Mouse (Mus musculus) embryo, embryonic 11.5 days (tissue): Measurements from ENCODE around the gene Nop53.
"Not testable (repeated sequence)": the region's sequence is repeated elsewhere in the genome, so short reads cannot be mapped to it uniquely, and the experiment has no call there.

Experiments used
- DNase-seq: peaks from one replicate; pipeline ENCODE4 v3.0.0-alpha.2; 2012; ENCODE audit warnings: low read depth, low spot score

Gene Nop53

GRCm38 (mm10) chr7:15920645-15921190, 25.2 kb downstream of the Nop53 start:
- DNase-seq: no peak

- DNase-seq: no peak
These were observed 25.9 kb downstream of the Nop53 start for GRCm38 (mm10) chr7:15919947-15920346.

- DNase-seq: no peak
These were observed 27.5 kb downstream of the Nop53 start for GRCm38 (mm10) chr7:15918371-15918770.

- DNase-seq: no peak
These were observed 28.9 kb downstream of the Nop53 start for GRCm38 (mm10) chr7:15916996-15917395.

- DNase-seq: no peak
These were observed 29.6 kb downstream of the Nop53 start for GRCm38 (mm10) chr7:15916134-15916723.

GRCm38 (mm10) chr7:15915695-15916094, 30.2 kb downstream of the Nop53 start:
- DNase-seq: not testable (repeated sequence)

GRCm38 (mm10) chr7:15914751-15915150, 31.1 kb downstream of the Nop53 start:
- no peak for DNase-seq

- peak; percentile 24 for DNase-seq
These were observed 31.6 kb downstream of the Nop53 start for GRCm38 (mm10) chr7:15914252-15914651.

GRCm38 (mm10) chr7:15912183-15912582, 33.7 kb downstream of the Nop53 start:
- peak; percentile 77 for DNase-seq

- DNase-seq: no peak
These were observed 35.4 kb downstream of the Nop53 start for GRCm38 (mm10) chr7:15910521-15910920.

GRCm38 (mm10) chr7:15907971-15908590, 37.8 kb downstream of the Nop53 start:
- no peak for DNase-seq

- DNase-seq: no peak
These were observed 39.3 kb downstream of the Nop53 start for GRCm38 (mm10) chr7:15906602-15907001.

GRCm38 (mm10) chr7:15905861-15906260, 40.0 kb downstream of the Nop53 start:
- no peak for DNase-seq

GRCm38 (mm10) chr7:15901366-15902048, 44.4 kb downstream of the Nop53 start:
- no peak for DNase-seq

- no peak for DNase-seq
These were observed 51.6 kb downstream of the Nop53 start for GRCm38 (mm10) chr7:15894251-15894650.
